Mouse (Mus musculus) Patski (cell line): ENCODE results near the gene Pkib. TPM values are rescaled to one million over a fixed set of nuclear protein-coding genes. Genes with fewer than 3 reads are reported as not detected.
A peak's percentile ranks its signal among the peaks of the same experiment; 100 is the strongest.

Source experiments
- ATAC-seq: fragments of 100-300 bp; one replicate; pipeline ENCODE4 v1.8.0; 2021
- CTCF ChIA-PET: fragments of 350-600 bp; sonication (Branson Sonifier 250); formaldehyde crosslinking; loops from one replicate; lab custom pipeline; 2022; ENCODE audit warnings: inconsistent platforms; lab: Charles Lee
- POLR2A ChIA-PET: fragments of 350-600 bp; sonication (Branson Sonifier 250); formaldehyde crosslinking; loops from one replicate; lab custom pipeline; 2022; ENCODE audit warnings: antibody characterized with exemption, inconsistent platforms; lab: Charles Lee
- DNase-seq: peaks from one replicate; pipeline ENCODE4 v3.0.0-alpha.2; 2011; ENCODE audit warnings: low read depth, low spot score
- H3K27me3 ChIP-seq: fragments of 371-371 bp; one replicate; pipeline ENCODE4 v1.5.1; 2021
- CTCF ChIP-seq: fragments of 100-300 bp; IDR thresholded peaks from one replicate; pipeline ENCODE4 v1.5.1; 2021
- in situ Hi-C: fragments of 300-500 bp; cut with MboI; formaldehyde crosslinking; loops from 3 replicates; pipeline ENCODE4 v1.11.1; 2018; ENCODE audit warnings: low pct_unique_long_range_greater_than_20kb, mixed read lengths
- polyA plus RNA-seq: library from polyadenylated mRNA; unstranded; gene quantifications from one replicate; pipeline ENCODE4 v1.2.3, GENCODE M21; 2021

The Pkib gene
- 0.21 TPM for polyA plus RNA-seq

- ATAC-seq, result no peak
- TF ChIP-seq CTCF, result no peak
- peaks cover 17% of the 10 kb centered on the region for H3K27me3 ChIP-seq
- ChIA-PET CTCF (no interaction called here), POLR2A (no interaction called here)
- in situ Hi-C loops, result no loop called here
- DNase-seq, result no peak
These were observed at the start of gene Pkib for GRCm38 (mm10) chr10:57631896-57632867. TSS of gene Pkib (plus strand) at chr10:57631981.

GRCm38 (mm10) chr10:57583927-57584326, 47.9 kb upstream of the Pkib start:
- CTCF ChIA-PET, result no interaction called here
- peak; percentile 31 for TF ChIP-seq CTCF
- H3K27me3 ChIP-seq, result peaks cover 27% of the 10 kb centered on the region
- DNase-seq (no peak), ATAC-seq (no peak)
- POLR2A ChIA-PET, result no interaction called here
- in situ Hi-C loops, result no loop called here

- POLR2A ChIA-PET, result no interaction called here
- no peak for TF ChIP-seq CTCF
- in situ Hi-C loops, result no loop called here
- no peak for DNase-seq
- peaks cover 14% of the 10 kb centered on the region for H3K27me3 ChIP-seq
- ATAC-seq, result no peak
- CTCF ChIA-PET, result interaction anchor here (1.0 kb wide), 1 partner anchor 23 kb away, joined by 3 read pairs; no protein-coding TSS in a partner anchor
These were observed 37.5 kb upstream of the Pkib start for GRCm38 (mm10) chr10:57594266-57594665.

GRCm38 (mm10) chr10:57597172-57597571, 34.6 kb upstream of the Pkib start:
- in situ Hi-C loops, result no loop called here
- POLR2A ChIA-PET, result no interaction called here
- TF ChIP-seq CTCF, result no peak

GRCm38 (mm10) chr10:57602951-57603350, 28.8 kb upstream of the Pkib start:
- no peak for TF ChIP-seq CTCF
- CTCF ChIA-PET, result no interaction called here
- in situ Hi-C loops, result no loop called here
- peaks cover 11% of the 10 kb centered on the region for H3K27me3 ChIP-seq
- POLR2A ChIA-PET, result no interaction called here
- DNase-seq, result no peak
- ATAC-seq, result no peak

More at GRCm38 (mm10) chr10:57597172-57597571, 34.6 kb upstream of the Pkib start:
- peaks cover 8% of the 10 kb centered on the region for H3K27me3 ChIP-seq
- no peak for ATAC-seq
- CTCF ChIA-PET, result interaction anchor here (1.5 kb wide), 1 partner anchor 18 kb away, joined by 3 read pairs; no protein-coding TSS in a partner anchor
- DNase-seq, result no peak

- in situ Hi-C loops, result no loop called here
These were observed 8.5 kb upstream of the Pkib start for GRCm38 (mm10) chr10:57623311-57623710.

GRCm38 (mm10) chr10:57627773-57628172, 4.0 kb upstream of the Pkib start:
- ATAC-seq (no peak), DNase-seq (no peak)
- in situ Hi-C loops, result no loop called here
- H3K27me3 ChIP-seq, result peaks cover 15% of the 10 kb centered on the region
- ChIA-PET CTCF (interaction anchor here (0.9 kb wide), 1 partner anchor 13 kb away, joined by 3 read pairs; no protein-coding TSS in a partner anchor), POLR2A (no interaction called here)
- no peak for TF ChIP-seq CTCF

More at GRCm38 (mm10) chr10:57623311-57623710, 8.5 kb upstream of the Pkib start:
- no peak for TF ChIP-seq CTCF
- no peak for DNase-seq
- ChIA-PET CTCF (no interaction called here), POLR2A (no interaction called here)
- no peak for ATAC-seq
- H3K27me3 ChIP-seq, result peaks cover 26% of the 10 kb centered on the region

GRCm38 (mm10) chr10:57630557-57630956, 1.2 kb upstream of the Pkib start:
- POLR2A ChIA-PET, result no interaction called here
- no peak for ATAC-seq
- peak; percentile 29 for TF ChIP-seq CTCF
- in situ Hi-C loops, result no loop called here
- H3K27me3 ChIP-seq, result peaks cover 12% of the 10 kb centered on the region
- CTCF ChIA-PET, result no interaction called here
- DNase-seq, result no peak

- POLR2A ChIA-PET, result no interaction called here
These were observed 1.1 kb downstream of the Pkib start for GRCm38 (mm10) chr10:57632868-57633240.

GRCm38 (mm10) chr10:57636970-57637369, 5.2 kb downstream of the Pkib start:
- ATAC-seq (no peak), DNase-seq (no peak)
- ChIA-PET POLR2A (no interaction called here), CTCF (interaction anchor here (0.8 kb wide), 1 partner anchor 107 kb away, joined by 3 read pairs; no protein-coding TSS in a partner anchor)
- H3K27me3 ChIP-seq, result peaks cover 18% of the 10 kb centered on the region
- TF ChIP-seq CTCF, result no peak
- in situ Hi-C loops, result no loop called here

More at GRCm38 (mm10) chr10:57632868-57633240, 1.1 kb downstream of the Pkib start:
- CTCF ChIA-PET, result no interaction called here
- DNase-seq (no peak), ATAC-seq (no peak)
- in situ Hi-C loops, result no loop called here
- TF ChIP-seq CTCF, result no peak
- peaks cover 18% of the 10 kb centered on the region for H3K27me3 ChIP-seq

GRCm38 (mm10) chr10:57638250-57638649, 6.5 kb downstream of the Pkib start:
- TF ChIP-seq CTCF, result no peak
- POLR2A ChIA-PET, result interaction anchor here (1.1 kb wide), 1 partner anchor 72 kb away, joined by 4 read pairs; no protein-coding TSS in a partner anchor
- ATAC-seq (no peak), DNase-seq (no peak)
- CTCF ChIA-PET, result no interaction called here
- peaks cover 12% of the 10 kb centered on the region for H3K27me3 ChIP-seq
- in situ Hi-C loops, result no loop called here
